Mouse (Mus musculus): ENCODE results near the gene Cox18. TPM values are rescaled to one million over a fixed set of nuclear protein-coding genes. Genes with fewer than 3 reads are reported as not detected.

Gene Cox18
- polyA plus RNA-seq, 1 experiment from 2014 or later: 31.6 TPM

- 97% methylated on average over 2 of the region's 2 CpGs for WGBS
- Histone ChIP-seq H3K9me3 (ENCODE audit: control insufficient read depth, low read length) (no peaks in the 10 kb centered on the region), H3K4me1 (replicated peaks; ENCODE audit: control insufficient read depth, insufficient read depth, low read length) (no peaks in the 10 kb centered on the region), H3K27me3 (ENCODE audit: control insufficient read depth, insufficient read depth, low read length) (no peaks in the 10 kb centered on the region), H3K36me3 (ENCODE audit: control insufficient read depth, insufficient read depth, low read length) (no peaks in the 10 kb centered on the region), H3K9ac (ENCODE audit: low read depth, low read length) (no peak overlapping the region), H3K4me3 (ENCODE audit: low read depth, low read length) (no peak overlapping the region), H3K4me2 (replicated peaks; ENCODE audit: low read depth, low read length) (no peak overlapping the region), H3K27ac (ENCODE audit: low read depth, low read length) (no peak overlapping the region)
- no peak for DNase-seq (ENCODE audit: low spot score)
- ATAC-seq (ENCODE audit: low FRiP score): no peak
Observed at GRCm38 (mm10) chr5:90229760-90230159, 6.0 kb upstream of the Cox18 start.

- no peaks in the 10 kb centered on the region for H3K36me3 ChIP-seq (ENCODE audit: control insufficient read depth, insufficient read depth, low read length)
- no peaks in the 10 kb centered on the region for H3K27me3 ChIP-seq (ENCODE audit: control insufficient read depth, insufficient read depth, low read length)
- H3K27ac ChIP-seq (ENCODE audit: low read depth, low read length): no peak overlapping the region
- no peak overlapping the region for H3K4me2 ChIP-seq (replicated peaks; ENCODE audit: low read depth, low read length)
- H3K4me3 ChIP-seq (ENCODE audit: low read depth, low read length): no peak overlapping the region
- H3K4me1 ChIP-seq (replicated peaks; ENCODE audit: control insufficient read depth, insufficient read depth, low read length): no peaks in the 10 kb centered on the region
- 96% methylated on average over 3 of the region's 3 CpGs for WGBS
- no peak overlapping the region for H3K9ac ChIP-seq (ENCODE audit: low read depth, low read length)
- no peak for DNase-seq (ENCODE audit: low spot score)
- no peak for ATAC-seq (ENCODE audit: low FRiP score)
- no peaks in the 10 kb centered on the region for H3K9me3 ChIP-seq (ENCODE audit: control insufficient read depth, low read length)
Observed at GRCm38 (mm10) chr5:90226696-90227095, 2.9 kb upstream of the Cox18 start.

GRCm38 (mm10) chr5:90224730-90225129, 929 bp upstream of the Cox18 start:
- H3K27ac ChIP-seq (ENCODE audit: low read depth, low read length): no peak overlapping the region
- H3K27me3 ChIP-seq (ENCODE audit: control insufficient read depth, insufficient read depth, low read length): no peaks in the 10 kb centered on the region
- H3K9me3 ChIP-seq (ENCODE audit: control insufficient read depth, low read length): no peaks in the 10 kb centered on the region
- 85% methylated on average over 5 of the region's 5 CpGs for WGBS
- H3K4me1 ChIP-seq (replicated peaks; ENCODE audit: control insufficient read depth, insufficient read depth, low read length): no peaks in the 10 kb centered on the region
- H3K4me2 ChIP-seq (replicated peaks; ENCODE audit: low read depth, low read length): no peak overlapping the region
- no peak overlapping the region for H3K9ac ChIP-seq (ENCODE audit: low read depth, low read length)
- no peak for DNase-seq (ENCODE audit: low spot score)
- no peak for ATAC-seq (ENCODE audit: low FRiP score)
- H3K36me3 ChIP-seq (ENCODE audit: control insufficient read depth, insufficient read depth, low read length): no peaks in the 10 kb centered on the region
- no peak overlapping the region for H3K4me3 ChIP-seq (ENCODE audit: low read depth, low read length)

GRCm38 (mm10) chr5:90222937-90223336, 864 bp downstream of the Cox18 start:
- Histone ChIP-seq H3K9me3 (ENCODE audit: control insufficient read depth, low read length) (no peaks in the 10 kb centered on the region), H3K9ac (ENCODE audit: low read depth, low read length) (peak overlapping the region; percentile 83; the same call in 1 of the 2 replicates), H3K4me2 (replicated peaks; ENCODE audit: low read depth, low read length) (peak overlapping the region; percentile 66), H3K4me1 (replicated peaks; ENCODE audit: control insufficient read depth, insufficient read depth, low read length) (no peaks in the 10 kb centered on the region), H3K27me3 (ENCODE audit: control insufficient read depth, insufficient read depth, low read length) (no peaks in the 10 kb centered on the region), H3K4me3 (ENCODE audit: low read depth, low read length) (peak overlapping the region; percentile 75), H3K27ac (ENCODE audit: low read depth, low read length) (no peak overlapping the region), H3K36me3 (ENCODE audit: control insufficient read depth, insufficient read depth, low read length) (no peaks in the 10 kb centered on the region)
- ATAC-seq (ENCODE audit: low FRiP score) (no peak; the same call in 1 of the 2 replicates), DNase-seq (ENCODE audit: low spot score) (no peak)
- 43% methylated on average over 3 of the region's 3 CpGs for WGBS

GRCm38 (mm10) chr5:90217791-90218190, 6.0 kb downstream of the Cox18 start:
- H3K4me2 ChIP-seq (replicated peaks; ENCODE audit: low read depth, low read length): no peak overlapping the region
- H3K27ac ChIP-seq (ENCODE audit: low read depth, low read length): no peak overlapping the region
- H3K9ac ChIP-seq (ENCODE audit: low read depth, low read length): no peak overlapping the region
- WGBS: 96% methylated on average over 3 of the region's 3 CpGs
- H3K9me3 ChIP-seq (ENCODE audit: control insufficient read depth, low read length): no peaks in the 10 kb centered on the region
- no peak overlapping the region for H3K4me3 ChIP-seq (ENCODE audit: low read depth, low read length)
- DNase-seq (ENCODE audit: low spot score) (no peak), ATAC-seq (ENCODE audit: low FRiP score) (no peak)
- no peaks in the 10 kb centered on the region for H3K27me3 ChIP-seq (ENCODE audit: control insufficient read depth, insufficient read depth, low read length)
- no peaks in the 10 kb centered on the region for H3K36me3 ChIP-seq (ENCODE audit: control insufficient read depth, insufficient read depth, low read length)
- no peaks in the 10 kb centered on the region for H3K4me1 ChIP-seq (replicated peaks; ENCODE audit: control insufficient read depth, insufficient read depth, low read length)

GRCm38 (mm10) chr5:90217226-90217625, 6.6 kb downstream of the Cox18 start:
- H3K4me1 ChIP-seq (replicated peaks; ENCODE audit: control insufficient read depth, insufficient read depth, low read length): no peaks in the 10 kb centered on the region
- WGBS: 94% methylated on average over 12 of the region's 12 CpGs

GRCm38 (mm10) chr5:90213356-90213755, 10.4 kb downstream of the Cox18 start:
- Histone ChIP-seq H3K27me3 (ENCODE audit: control insufficient read depth, insufficient read depth, low read length) (no peaks in the 10 kb centered on the region), H3K4me2 (replicated peaks; ENCODE audit: low read depth, low read length) (no peak overlapping the region), H3K4me3 (ENCODE audit: low read depth, low read length) (no peak overlapping the region), H3K27ac (ENCODE audit: low read depth, low read length) (no peak overlapping the region), H3K36me3 (ENCODE audit: control insufficient read depth, insufficient read depth, low read length) (no peaks in the 10 kb centered on the region), H3K9me3 (ENCODE audit: control insufficient read depth, low read length) (no peaks in the 10 kb centered on the region), H3K9ac (ENCODE audit: low read depth, low read length) (no peak overlapping the region), H3K4me1 (replicated peaks; ENCODE audit: control insufficient read depth, insufficient read depth, low read length) (no peaks in the 10 kb centered on the region)
- DNase-seq (ENCODE audit: low spot score) (no peak), ATAC-seq (ENCODE audit: low FRiP score) (no peak)
- WGBS: 95% methylated on average over 12 of the region's 12 CpGs

More at GRCm38 (mm10) chr5:90217226-90217625, 6.6 kb downstream of the Cox18 start:
- DNase-seq (ENCODE audit: low spot score) (no peak), ATAC-seq (ENCODE audit: low FRiP score) (no peak)
- Histone ChIP-seq H3K4me3 (ENCODE audit: low read depth, low read length) (no peak overlapping the region), H3K4me2 (replicated peaks; ENCODE audit: low read depth, low read length) (no peak overlapping the region), H3K36me3 (ENCODE audit: control insufficient read depth, insufficient read depth, low read length) (no peaks in the 10 kb centered on the region), H3K9ac (ENCODE audit: low read depth, low read length) (no peak overlapping the region), H3K27me3 (ENCODE audit: control insufficient read depth, insufficient read depth, low read length) (no peaks in the 10 kb centered on the region), H3K9me3 (ENCODE audit: control insufficient read depth, low read length) (no peaks in the 10 kb centered on the region), H3K27ac (ENCODE audit: low read depth, low read length) (no peak overlapping the region)

GRCm38 (mm10) chr5:90203168-90203567, 20.6 kb downstream of the Cox18 start:
- Histone ChIP-seq H3K36me3 (ENCODE audit: control insufficient read depth, insufficient read depth, low read length) (no peaks in the 10 kb centered on the region), H3K4me3 (ENCODE audit: low read depth, low read length) (no peak overlapping the region), H3K9ac (ENCODE audit: low read depth, low read length) (no peak overlapping the region), H3K4me1 (replicated peaks; ENCODE audit: control insufficient read depth, insufficient read depth, low read length) (no peaks in the 10 kb centered on the region), H3K27me3 (ENCODE audit: control insufficient read depth, insufficient read depth, low read length) (no peaks in the 10 kb centered on the region), H3K4me2 (replicated peaks; ENCODE audit: low read depth, low read length) (no peak overlapping the region), H3K27ac (ENCODE audit: low read depth, low read length) (no peak overlapping the region), H3K9me3 (ENCODE audit: control insufficient read depth, low read length) (no peaks in the 10 kb centered on the region)
- ATAC-seq (ENCODE audit: low FRiP score): no peak
- peak; percentile 72 for DNase-seq (ENCODE audit: low spot score)
- WGBS: 24% methylated on average over 5 of the region's 5 CpGs

- H3K36me3 ChIP-seq (ENCODE audit: control insufficient read depth, insufficient read depth, low read length): no peaks in the 10 kb centered on the region
- no peaks in the 10 kb centered on the region for H3K9me3 ChIP-seq (ENCODE audit: control insufficient read depth, low read length)
- H3K4me1 ChIP-seq (replicated peaks; ENCODE audit: control insufficient read depth, insufficient read depth, low read length): no peaks in the 10 kb centered on the region
- no peak for ATAC-seq (ENCODE audit: low FRiP score)
- 85% methylated on average over 9 of the region's 9 CpGs for WGBS
- H3K4me2 ChIP-seq (replicated peaks; ENCODE audit: low read depth, low read length): no peak overlapping the region
- H3K27me3 ChIP-seq (ENCODE audit: control insufficient read depth, insufficient read depth, low read length): no peaks in the 10 kb centered on the region
- H3K9ac ChIP-seq (ENCODE audit: low read depth, low read length): no peak overlapping the region
- no peak overlapping the region for H3K4me3 ChIP-seq (ENCODE audit: low read depth, low read length)
- DNase-seq (ENCODE audit: low spot score): no peak
- no peak overlapping the region for H3K27ac ChIP-seq (ENCODE audit: low read depth, low read length)
Observed at GRCm38 (mm10) chr5:90202447-90203117, 21.2 kb downstream of the Cox18 start.

Data from hindbrain, embryonic 11.5 days (tissue).